Mouse (Mus musculus): Measurements from ENCODE around the gene Capn13. TPM values are rescaled to one million over a fixed set of nuclear protein-coding genes. Genes with fewer than 3 reads are reported as not detected.

Capn13 gene
- total RNA-seq, 1 experiment: not detected

DNA sequence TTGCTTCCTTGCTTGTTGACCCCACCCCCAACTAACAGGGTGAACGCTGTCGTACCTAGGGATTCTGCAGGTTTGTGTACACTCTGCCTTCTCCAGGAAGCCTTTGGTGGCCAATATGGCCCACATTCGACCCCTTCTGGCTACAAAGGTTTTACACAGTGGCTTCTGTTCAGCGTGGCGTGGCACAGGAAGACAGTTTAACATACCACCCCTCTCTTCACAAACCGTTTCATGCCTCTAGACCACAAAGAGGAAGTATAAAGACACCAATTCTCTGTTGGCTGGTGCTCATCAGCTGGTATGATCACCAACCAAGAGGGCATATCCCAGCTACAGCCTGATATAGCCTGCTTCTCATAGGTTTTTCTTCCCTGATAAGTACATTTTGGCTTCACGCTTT lies 126.9 kb downstream of the Capn13 start:
- no peak for TF ChIP-seq MAFK (IDR thresholded peaks at IDR 0.05; ENCODE audit: insufficient read depth, low read depth, low read length)
- no peak for TF ChIP-seq ZNF384 (IDR thresholded peaks at IDR 0.05; ENCODE audit: low read depth, low read length)
- no peak for TF ChIP-seq CHD2 (IDR thresholded peaks at IDR 0.05; ENCODE audit: low read depth, low read length)
- no peak for TF ChIP-seq HCFC1 (IDR thresholded peaks at IDR 0.05; ENCODE audit: borderline replicate concordance, insufficient read depth, low read length)
- TF ChIP-seq ZC3H11A (IDR thresholded peaks at IDR 0.05; ENCODE audit: borderline replicate concordance, low read depth, low read length): no peak
- no peak overlapping the region for H3K4me3 ChIP-seq (ENCODE audit: insufficient read depth in 1 of 2, low read depth in 1 of 2, low read length in 2 of 2, poor library complexity in 1 of 2, severe bottlenecking in 1 of 2)
- no peak overlapping the region for H3K9ac ChIP-seq (ENCODE audit: insufficient read depth, low read depth, low read length, poor library complexity, severe bottlenecking)
- no peak for DNase-seq (ENCODE audit: low read depth, low spot score)
- in situ Hi-C loops (cut with MboI; ENCODE audit: low sequenced_read_pairs in 2 of 2, unreplicated experiment in 2 of 2): no loop called here
- H3K36me3 ChIP-seq (ENCODE audit: control insufficient read depth, insufficient read depth, low read length, poor library complexity, severe bottlenecking): no peaks in the 10 kb centered on the region
- no peaks in the 10 kb centered on the region for H3K4me1 ChIP-seq (ENCODE audit: control insufficient read depth in 2 of 2, insufficient read depth in 2 of 2, low read length in 2 of 2, poor library complexity in 1 of 2)
- H3K27ac ChIP-seq (ENCODE audit: insufficient read depth, low read depth, low read length, poor library complexity, severe bottlenecking): no peak overlapping the region
- no peaks in the 10 kb centered on the region for H3K9me3 ChIP-seq (ENCODE audit: control insufficient read depth, insufficient read depth, low read depth, low read length)

DNA sequence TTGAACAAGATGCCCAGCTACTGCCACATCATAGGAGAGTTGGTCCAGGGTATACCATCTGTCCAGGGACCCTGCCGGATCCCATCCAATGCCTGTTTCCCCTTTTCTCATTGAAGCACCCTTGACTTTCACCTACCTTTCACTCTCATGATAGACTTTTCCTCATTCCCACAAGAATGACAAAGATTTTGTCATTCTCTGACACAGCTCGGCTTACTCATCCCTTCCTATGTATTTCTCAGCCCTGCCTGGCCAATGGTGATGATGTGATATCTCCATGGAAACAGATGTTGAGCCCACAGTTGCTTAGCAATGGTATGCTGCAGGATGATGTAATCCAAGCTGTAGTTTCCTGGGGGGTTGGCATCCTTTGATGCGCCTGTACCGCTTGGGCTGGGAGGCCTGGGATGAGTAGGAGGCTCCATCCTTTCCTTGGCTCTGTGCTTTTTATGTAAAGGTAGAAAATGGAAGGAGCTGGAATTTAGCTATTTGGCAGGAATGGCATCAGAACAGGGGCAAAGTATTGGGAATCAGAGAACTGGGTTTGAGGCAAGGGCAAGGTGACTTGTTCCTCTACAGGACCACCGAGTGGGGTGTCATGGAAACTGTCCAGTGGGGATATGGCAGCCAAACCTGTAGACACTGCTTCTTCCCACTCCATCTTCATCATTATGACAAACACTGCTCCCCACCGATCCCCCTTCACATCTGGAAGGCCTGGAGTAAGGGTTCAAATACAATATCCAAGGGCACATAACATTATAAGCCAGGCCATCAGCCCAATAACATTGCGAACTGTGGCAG lies 128.7 kb downstream of the Capn13 start:
- Histone ChIP-seq H3K27ac (ENCODE audit: insufficient read depth, low read depth, low read length, poor library complexity, severe bottlenecking) (no peak overlapping the region), H3K4me3 (ENCODE audit: insufficient read depth in 1 of 2, low read depth in 1 of 2, low read length in 2 of 2, poor library complexity in 1 of 2, severe bottlenecking in 1 of 2) (no peak overlapping the region), H3K9me3 (ENCODE audit: control insufficient read depth, insufficient read depth, low read depth, low read length) (no peaks in the 10 kb centered on the region), H3K9ac (ENCODE audit: insufficient read depth, low read depth, low read length, poor library complexity, severe bottlenecking) (no peak overlapping the region), H3K4me1 (ENCODE audit: control insufficient read depth in 2 of 2, insufficient read depth in 2 of 2, low read length in 2 of 2, poor library complexity in 1 of 2) (no peaks in the 10 kb centered on the region), H3K36me3 (ENCODE audit: control insufficient read depth, insufficient read depth, low read length, poor library complexity, severe bottlenecking) (no peaks in the 10 kb centered on the region)
- DNase-seq (ENCODE audit: low read depth, low spot score): no peak
- in situ Hi-C loops (cut with MboI; ENCODE audit: low sequenced_read_pairs in 2 of 2, unreplicated experiment in 2 of 2): no loop called here
- TF ChIP-seq ZC3H11A (IDR thresholded peaks at IDR 0.05; ENCODE audit: borderline replicate concordance, low read depth, low read length): no peak
- TF ChIP-seq MAFK (IDR thresholded peaks at IDR 0.05; ENCODE audit: insufficient read depth, low read depth, low read length): no peak
- no peak for TF ChIP-seq ZNF384 (IDR thresholded peaks at IDR 0.05; ENCODE audit: low read depth, low read length)
- TF ChIP-seq HCFC1 (IDR thresholded peaks at IDR 0.05; ENCODE audit: borderline replicate concordance, insufficient read depth, low read length): no peak
- TF ChIP-seq CHD2 (IDR thresholded peaks at IDR 0.05; ENCODE audit: low read depth, low read length): no peak

DNA sequence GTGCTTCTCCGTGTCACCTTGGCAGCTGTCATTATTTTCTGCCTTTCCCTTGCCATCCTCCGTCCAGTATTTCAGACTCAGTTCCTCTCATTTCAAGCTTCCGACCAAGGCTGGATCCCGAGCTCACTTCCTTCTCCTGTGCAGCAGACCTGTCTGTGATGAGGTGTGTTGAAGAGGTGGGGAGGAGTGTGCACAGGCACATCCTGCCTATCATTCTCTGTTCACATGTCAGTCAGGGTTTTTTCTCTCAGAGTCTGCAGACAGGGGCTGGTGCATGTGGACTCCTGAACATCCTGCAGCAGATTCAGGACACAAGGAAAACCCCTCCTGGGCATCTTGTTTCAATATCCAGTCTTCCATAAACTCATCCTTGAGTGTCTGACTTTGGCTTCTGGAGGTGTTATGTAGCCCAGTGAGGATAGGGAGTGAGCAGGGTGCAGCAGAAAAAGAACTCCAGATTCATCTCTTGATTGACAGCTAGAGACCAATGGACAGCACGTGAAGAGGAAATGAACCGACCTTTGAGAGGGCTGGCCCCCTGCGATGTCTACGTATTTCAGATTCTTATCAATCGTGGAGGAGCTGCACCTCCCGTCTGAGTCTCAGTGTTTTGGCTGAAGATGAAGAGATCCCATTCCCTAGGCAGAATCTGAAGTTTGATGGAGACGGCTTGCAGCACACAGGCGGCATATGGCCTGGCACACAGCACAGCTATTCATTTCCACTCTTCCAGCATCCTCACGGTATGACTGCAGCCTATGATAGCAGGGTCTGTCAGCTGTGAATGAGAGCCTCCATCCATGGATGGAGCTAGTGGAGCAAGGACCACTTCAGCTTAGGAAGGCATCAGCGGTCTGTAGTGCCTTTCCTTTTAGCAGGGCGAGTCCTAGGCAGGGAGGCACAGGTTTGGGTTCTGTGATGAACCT lies 129.5 kb downstream of the Capn13 start:
- Histone ChIP-seq H3K4me3 (ENCODE audit: insufficient read depth in 1 of 2, low read depth in 1 of 2, low read length in 2 of 2, poor library complexity in 1 of 2, severe bottlenecking in 1 of 2) (no peak overlapping the region), H3K36me3 (ENCODE audit: control insufficient read depth, insufficient read depth, low read length, poor library complexity, severe bottlenecking) (no peaks in the 10 kb centered on the region), H3K9ac (ENCODE audit: insufficient read depth, low read depth, low read length, poor library complexity, severe bottlenecking) (no peak overlapping the region), H3K27ac (ENCODE audit: insufficient read depth, low read depth, low read length, poor library complexity, severe bottlenecking) (no peak overlapping the region), H3K9me3 (ENCODE audit: control insufficient read depth, insufficient read depth, low read depth, low read length) (no peaks in the 10 kb centered on the region), H3K4me1 (ENCODE audit: control insufficient read depth in 2 of 2, insufficient read depth in 2 of 2, low read length in 2 of 2, poor library complexity in 1 of 2) (no peaks in the 10 kb centered on the region)
- DNase-seq (ENCODE audit: low read depth, low spot score): no peak
- in situ Hi-C loops (cut with MboI; ENCODE audit: low sequenced_read_pairs in 2 of 2, unreplicated experiment in 2 of 2): no loop called here
- TF ChIP-seq MAFK (IDR thresholded peaks at IDR 0.05; ENCODE audit: insufficient read depth, low read depth, low read length) (no peak), ZNF384 (IDR thresholded peaks at IDR 0.05; ENCODE audit: low read depth, low read length) (no peak), HCFC1 (IDR thresholded peaks at IDR 0.05; ENCODE audit: borderline replicate concordance, insufficient read depth, low read length) (no peak), ZC3H11A (IDR thresholded peaks at IDR 0.05; ENCODE audit: borderline replicate concordance, low read depth, low read length) (no peak), CHD2 (IDR thresholded peaks at IDR 0.05; ENCODE audit: low read depth, low read length) (no peak)

DNA sequence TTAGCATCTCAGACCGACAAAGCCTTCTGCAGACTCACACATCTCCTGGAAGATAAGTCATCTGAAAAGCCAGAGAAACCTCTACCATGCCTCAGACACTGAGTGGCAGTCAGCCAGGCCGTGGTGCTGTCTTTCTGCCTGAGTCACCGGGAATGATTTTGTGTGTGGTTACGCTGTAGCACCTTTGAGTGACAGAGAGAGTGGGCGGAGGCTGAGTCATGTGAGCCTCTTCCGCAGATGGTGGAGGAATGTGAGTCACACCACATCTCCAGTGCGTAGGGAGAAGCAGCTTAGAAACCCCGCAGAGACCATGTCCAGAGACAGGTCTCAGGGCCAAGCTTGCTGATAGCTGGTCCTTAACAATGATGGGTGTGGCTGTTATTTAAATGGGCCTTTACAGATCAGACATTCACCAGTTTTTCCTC lies 137.6 kb downstream of the Capn13 start:
- no peak overlapping the region for H3K9ac ChIP-seq (ENCODE audit: insufficient read depth, low read depth, low read length, poor library complexity, severe bottlenecking)
- TF ChIP-seq CHD2 (IDR thresholded peaks at IDR 0.05; ENCODE audit: low read depth, low read length): no peak
- no peak for TF ChIP-seq HCFC1 (IDR thresholded peaks at IDR 0.05; ENCODE audit: borderline replicate concordance, insufficient read depth, low read length)
- in situ Hi-C loops (cut with MboI; ENCODE audit: low sequenced_read_pairs in 2 of 2, unreplicated experiment in 2 of 2): no loop called here
- no peaks in the 10 kb centered on the region for H3K9me3 ChIP-seq (ENCODE audit: control insufficient read depth, insufficient read depth, low read depth, low read length)
- no peak overlapping the region for H3K4me3 ChIP-seq (ENCODE audit: insufficient read depth in 1 of 2, low read depth in 1 of 2, low read length in 2 of 2, poor library complexity in 1 of 2, severe bottlenecking in 1 of 2)
- DNase-seq (ENCODE audit: low read depth, low spot score): peak; percentile 65
- H3K27ac ChIP-seq (ENCODE audit: insufficient read depth, low read depth, low read length, poor library complexity, severe bottlenecking): no peak overlapping the region
- H3K4me1 ChIP-seq (ENCODE audit: control insufficient read depth in 2 of 2, insufficient read depth in 2 of 2, low read length in 2 of 2, poor library complexity in 1 of 2): peaks cover 0 to 4% of the 10 kb centered on the region in 2 experiments; a peak in 2 of 4 replicates
- H3K36me3 ChIP-seq (ENCODE audit: control insufficient read depth, insufficient read depth, low read length, poor library complexity, severe bottlenecking): no peaks in the 10 kb centered on the region
